Mouse (Mus musculus) kidney, postnatal 0 days (tissue): Measurements from ENCODE around the gene Wdr5b. TPM values are rescaled to one million over a fixed set of nuclear protein-coding genes. Genes with fewer than 3 reads are reported as not detected.
A peak's percentile ranks its signal among the peaks of the same experiment; 100 is the strongest.

ENCODE experiments used
- ATAC-seq: fragments of 200-750 bp; cut with Nextera tagmentation; replicated peaks from 2 replicates; pipeline ENCODE4 v1.8.0; 2017; ENCODE audit warnings: low read depth, moderate number of reproducible peaks, moderate TSS enrichment, moderate library complexity; ENCODE audit not compliant: low FRiP score
- DNase-seq: peaks from one replicate; pipeline ENCODE4 v3.0.0-alpha.2; 2016; ENCODE audit warnings: low spot score
- H3K27ac ChIP-seq: fragments of 300-500 bp; sonication (generic); 2 replicates; pipeline ENCODE4 v1.5.1; 2014; ENCODE audit warnings: mild to moderate bottlenecking
- H3K27me3 ChIP-seq: fragments of 300-500 bp; sonication (generic); 2 replicates; pipeline ENCODE4 v1.6.1; 2014; ENCODE audit warnings: low read length, mixed read lengths; ENCODE audit not compliant: insufficient read depth
- H3K36me3 ChIP-seq: fragments of 300-500 bp; sonication (generic); 2 replicates; pipeline ENCODE4 v1.6.1; 2014; ENCODE audit warnings: low read length, mixed read lengths; ENCODE audit not compliant: insufficient read depth
- H3K4me1 ChIP-seq: fragments of 300-500 bp; sonication (generic); replicated peaks from 2 replicates; pipeline ENCODE4 v1.6.1; 2014; ENCODE audit warnings: antibody characterized with exemption, low read length, mixed read lengths; ENCODE audit not compliant: insufficient read depth
- H3K4me2 ChIP-seq: fragments of 300-500 bp; sonication (generic); 2 replicates; pipeline ENCODE4 v1.6.1; 2014; ENCODE audit warnings: mild to moderate bottlenecking, low read length, moderate library complexity, mixed read lengths
- H3K4me3 ChIP-seq: fragments of 300-500 bp; sonication (generic); replicated peaks from 2 replicates; pipeline ENCODE4 v1.5.1; 2014; ENCODE audit warnings: low read depth, low read length
- H3K9ac ChIP-seq: fragments of 300-500 bp; sonication (generic); 2 replicates; pipeline ENCODE4 v1.6.1; 2014; ENCODE audit warnings: low read depth, low read length
- H3K9me3 ChIP-seq: fragments of 300-500 bp; sonication (generic); replicated peaks from 2 replicates; pipeline ENCODE4 v1.6.1; 2016; ENCODE audit warnings: low read length, inconsistent platforms, mixed read lengths
- CTCF ChIP-seq: IDR thresholded peaks from 2 replicates; pipeline ENCODE4 v1.5.1; 2016; ENCODE audit warnings: antibody characterized with exemption, low read depth, mild to moderate bottlenecking, moderate library complexity
- WGBS: fragments of 180-500 bp; shearing (Covaris S2); extraction: QIAGEN DNeasy Blood & Tissue Kit; methylation state at CpG from one replicate; pipeline ENCODE4 v1.1.7; 2014; 5-methylcytosine and 5-hydroxymethylcytosine counted together
- polyA plus RNA-seq: library from polyadenylated mRNA; unstranded; fragments of >200 nt; fragmentation: Nextera tagmentation; extraction: Ambion mirVana; gene quantifications from 2 replicates; pipeline ENCODE4 v1.2.1, GENCODE M21; 2015

Wdr5b gene
- polyA plus RNA-seq, 1 experiment from 2014 or later: 8.1 TPM

GRCm38 (mm10) chr16:36074772-36075171 lies 33.8 kb downstream of the Wdr5b start:
- no peak for ATAC-seq
- no peaks in the 10 kb centered on the region; the same call in 1 of the 2 replicates for H3K4me1 ChIP-seq
- H3K27me3 ChIP-seq: no peaks in the 10 kb centered on the region
- no peak overlapping the region for H3K27ac ChIP-seq
- no peak for DNase-seq
- TF ChIP-seq CTCF: no peak
- no peaks in the 10 kb centered on the region for H3K9me3 ChIP-seq
- 92% methylated on average over 3 of the region's 3 CpGs for WGBS
- H3K36me3 ChIP-seq: peaks cover 6% of the 10 kb centered on the region; the same call in 1 of the 2 replicates
- H3K9ac ChIP-seq: no peak overlapping the region
- H3K4me2 ChIP-seq: no peak overlapping the region
- H3K4me3 ChIP-seq: no peak overlapping the region

GRCm38 (mm10) chr16:36079916-36080315 lies 38.9 kb downstream of the Wdr5b start:
- H3K9ac ChIP-seq: no peak overlapping the region
- DNase-seq: no peak
- H3K36me3 ChIP-seq: peaks cover 13% of the 10 kb centered on the region
- H3K4me3 ChIP-seq: no peak overlapping the region
- ATAC-seq: no peak
- no peak for TF ChIP-seq CTCF
- H3K27ac ChIP-seq: no peak overlapping the region
- 89% methylated on average over 3 of the region's 3 CpGs for WGBS
- no peaks in the 10 kb centered on the region for H3K27me3 ChIP-seq
- no peaks in the 10 kb centered on the region for H3K4me1 ChIP-seq
- H3K9me3 ChIP-seq: no peaks in the 10 kb centered on the region
- no peak overlapping the region for H3K4me2 ChIP-seq

GRCm38 (mm10) chr16:36087846-36088245 lies 46.9 kb downstream of the Wdr5b start:
- H3K27ac ChIP-seq: no peak overlapping the region
- no peak overlapping the region for H3K4me2 ChIP-seq
- no peaks in the 10 kb centered on the region for H3K27me3 ChIP-seq

GRCm38 (mm10) chr16:36089065-36089464 lies 48.1 kb downstream of the Wdr5b start:
- Histone ChIP-seq H3K9me3 (no peaks in the 10 kb centered on the region), H3K27ac (no peak overlapping the region), H3K27me3 (no peaks in the 10 kb centered on the region), H3K36me3 (peaks cover 15% of the 10 kb centered on the region; the same call in 1 of the 2 replicates), H3K4me3 (no peak overlapping the region), H3K9ac (no peak overlapping the region), H3K4me1 (no peaks in the 10 kb centered on the region), H3K4me2 (no peak overlapping the region)
- DNase-seq (no peak), ATAC-seq (no peak)
- WGBS: 77% methylated on average over 7 of the region's 7 CpGs
- TF ChIP-seq CTCF: no peak

More at GRCm38 (mm10) chr16:36087846-36088245, 46.9 kb downstream of the Wdr5b start:
- Histone ChIP-seq H3K9me3 (no peaks in the 10 kb centered on the region), H3K4me1 (no peaks in the 10 kb centered on the region), H3K4me3 (no peak overlapping the region), H3K9ac (no peak overlapping the region), H3K36me3 (peaks cover 21% of the 10 kb centered on the region)
- ATAC-seq (peak; percentile 78; the same call in 1 of the 2 replicates), DNase-seq (peak; percentile 21)
- WGBS: 71% methylated on average over 4 of the region's 4 CpGs
- TF ChIP-seq CTCF: no peak

- no peak for ATAC-seq
These were observed 49.0 kb downstream of the Wdr5b start for GRCm38 (mm10) chr16:36089850-36090616.

GRCm38 (mm10) chr16:36090785-36091509 lies 50.0 kb downstream of the Wdr5b start:
- Histone ChIP-seq H3K4me1 (no peaks in the 10 kb centered on the region), H3K36me3 (peaks cover 14% of the 10 kb centered on the region; the same call in 1 of the 2 replicates), H3K27me3 (no peaks in the 10 kb centered on the region), H3K4me2 (no peak overlapping the region), H3K9ac (no peak overlapping the region), H3K4me3 (no peak overlapping the region), H3K9me3 (no peaks in the 10 kb centered on the region), H3K27ac (no peak overlapping the region)
- TF ChIP-seq CTCF: no peak
- DNase-seq (no peak), ATAC-seq (no peak)
- 87% methylated on average over 11 of the region's 11 CpGs for WGBS

More at GRCm38 (mm10) chr16:36089850-36090616, 49.0 kb downstream of the Wdr5b start:
- 0 out of 2 replicates have a peak overlapping the region, but pooled peaks have one; percentile 3 for H3K27ac ChIP-seq
- no peak overlapping the region for H3K9ac ChIP-seq
- no peak overlapping the region for H3K4me2 ChIP-seq
- H3K36me3 ChIP-seq: peaks cover 15% of the 10 kb centered on the region; the same call in 1 of the 2 replicates
- TF ChIP-seq CTCF: peak; percentile 59
- no peaks in the 10 kb centered on the region for H3K4me1 ChIP-seq
- no peak overlapping the region for H3K4me3 ChIP-seq
- no peaks in the 10 kb centered on the region for H3K27me3 ChIP-seq
- WGBS: 61% methylated on average over 8 of the region's 8 CpGs
- no peaks in the 10 kb centered on the region for H3K9me3 ChIP-seq
- DNase-seq: peak; percentile 33

Other genes with a start within 250 kb of the Wdr5b start
- 2.3 and 2.5 TPM in 2 replicates for gene Parp14, start 169.6 kb upstream of the Wdr5b start, polyA plus RNA-seq
- 10.7 and 11.3 TPM in 2 replicates for gene Parp9, start 102.7 kb upstream of the Wdr5b start, polyA plus RNA-seq
- 4.4 and 4.8 TPM in 2 replicates for gene Dtx3l, start 102.0 kb upstream of the Wdr5b start, polyA plus RNA-seq
- gene Kpna1, start 62.4 kb upstream of the Wdr5b start, polyA plus RNA-seq: 23.3 and 24.7 TPM in 2 replicates
- 362 and 409 TPM in 2 replicates for gene Fam162a, start 30.4 kb downstream of the Wdr5b start, polyA plus RNA-seq
- 92.5 and 95.9 TPM in 2 replicates for gene Ccdc58, start 30.5 kb downstream of the Wdr5b start, polyA plus RNA-seq
- not detected in 2 replicates for gene Csta1, start 90.1 kb downstream of the Wdr5b start, polyA plus RNA-seq
- 4.7 and 5.1 TPM in 2 replicates for gene Stfa2l1, start 115.6 kb downstream of the Wdr5b start, polyA plus RNA-seq
- gene Gm5483, start 143.0 kb downstream of the Wdr5b start, polyA plus RNA-seq: 9.6 and 11.5 TPM in 2 replicates
- 0.88 and 1.7 TPM in 2 replicates for gene Gm5416, start 169.2 kb downstream of the Wdr5b start, polyA plus RNA-seq
- gene 2010005H15Rik, start 180.3 kb downstream of the Wdr5b start, polyA plus RNA-seq: 3.5 and 4.5 TPM in 2 replicates
- 16.1 and 18.4 TPM in 2 replicates for gene Stfa1, start 235.8 kb downstream of the Wdr5b start, polyA plus RNA-seq